Mouse (Mus musculus) ES-Bruce4 (cell line): Measurements from ENCODE around the gene Cfap126. TPM values are rescaled to one million over a fixed set of nuclear protein-coding genes. Genes with fewer than 3 reads are reported as not detected.

Source experiments
- H3K27ac ChIP-seq: 2 replicates; pipeline ENCODE4 v1.5.1; 2012; ENCODE audit warnings: low read length, inconsistent platforms; ENCODE audit not compliant: insufficient read depth
- H3K27me3 ChIP-seq: 2 replicates; pipeline ENCODE4 v1.6.1; 2012; ENCODE audit warnings: mild to moderate bottlenecking, low read length, inconsistent platforms; ENCODE audit not compliant: control insufficient read depth, poor library complexity, insufficient read depth, severe bottlenecking
- H3K36me3 ChIP-seq: 2 replicates; pipeline ENCODE4 v1.6.1; 2012; ENCODE audit warnings: inconsistent platforms, mild to moderate bottlenecking, low read length, moderate library complexity; ENCODE audit not compliant: control insufficient read depth, poor library complexity, insufficient read depth, severe bottlenecking
- H3K4me1 ChIP-seq: one replicate; pipeline ENCODE4 v1.8.1; 2011; ENCODE audit warnings: low read length; ENCODE audit not compliant: control insufficient read depth, insufficient read depth
- H3K4me3 ChIP-seq: 2 replicates; pipeline ENCODE4 v1.5.1; 2011; ENCODE audit warnings: low read depth, mild to moderate bottlenecking, low read length
- H3K9ac ChIP-seq: 2 replicates; pipeline ENCODE4 v1.6.1; 2012; ENCODE audit warnings: low read depth, mild to moderate bottlenecking, inconsistent platforms; ENCODE audit not compliant: poor library complexity, severe bottlenecking
- H3K9me3 ChIP-seq: replicated peaks from 2 replicates; pipeline ENCODE4 v1.6.1; 2012; ENCODE audit warnings: mild to moderate bottlenecking, low read length, inconsistent platforms; ENCODE audit not compliant: control insufficient read depth, poor library complexity, insufficient read depth, severe bottlenecking
- CTCF ChIP-seq: IDR thresholded peaks from one replicate; pipeline ENCODE4 v1.8.1; 2011; ENCODE audit warnings: low read depth, low read length
- EP300 ChIP-seq: IDR thresholded peaks from 2 replicates; pipeline ENCODE4 v1.6.1; 2011; ENCODE audit warnings: low read depth, low read length; ENCODE audit not compliant: insufficient read depth
- POLR2A ChIP-seq: IDR thresholded peaks from one replicate; pipeline ENCODE4 v1.8.1; 2011; ENCODE audit warnings: low read length; ENCODE audit not compliant: insufficient read depth
- polyA plus RNA-seq: library from polyadenylated mRNA; stranded (reverse); fragments of >200 nt; gene quantifications from 2 replicates; pipeline ENCODE4 v1.2.4, GENCODE M21; 2011; ENCODE audit warnings: low read depth; ENCODE audit not compliant: missing spikeins, insufficient read depth, insufficient read length

The Cfap126 gene
- polyA plus RNA-seq, 1 experiment: 6.4 TPM

GRCm38 (mm10) chr1:171120893-171121292, 7.2 kb downstream of the Cfap126 start:
- Histone ChIP-seq H3K36me3 (no peaks in the 10 kb centered on the region), H3K4me3 (no peak overlapping the region), H3K27ac (no peak overlapping the region), H3K27me3 (no peaks in the 10 kb centered on the region), H3K9me3 (no peaks in the 10 kb centered on the region), H3K4me1 (no peaks in the 10 kb centered on the region), H3K9ac (no peak overlapping the region)
- TF ChIP-seq EP300 (no peak), CTCF (no peak), POLR2A (no peak)

DNA sequence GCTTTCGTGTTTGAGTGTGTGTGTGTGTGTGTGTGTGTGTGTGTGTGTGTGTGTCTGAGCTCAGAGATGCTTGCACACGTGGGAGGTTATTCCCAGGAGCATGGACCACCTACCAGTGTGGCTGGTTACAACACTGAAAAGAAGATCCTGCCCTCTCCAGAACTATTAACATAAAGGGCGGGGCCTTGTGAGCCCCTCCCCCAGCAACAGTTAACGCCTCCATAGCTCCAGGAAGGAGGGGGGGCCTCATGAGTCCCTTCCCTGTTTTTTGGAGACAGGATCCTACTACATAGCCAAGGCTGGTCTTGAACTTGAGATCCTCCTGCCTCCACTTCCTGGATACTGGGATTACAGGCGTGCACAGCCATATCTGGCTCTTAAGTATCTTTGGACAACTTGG, 8.1 kb downstream of the Cfap126 start:
- Histone ChIP-seq H3K4me3 (no peak overlapping the region), H3K27me3 (no peaks in the 10 kb centered on the region), H3K9ac (no peak overlapping the region), H3K36me3 (no peaks in the 10 kb centered on the region), H3K27ac (no peak overlapping the region), H3K4me1 (peaks cover 2% of the 10 kb centered on the region), H3K9me3 (no peaks in the 10 kb centered on the region)
- no peak for TF ChIP-seq POLR2A
- no peak for TF ChIP-seq CTCF
- no peak for TF ChIP-seq EP300

DNA sequence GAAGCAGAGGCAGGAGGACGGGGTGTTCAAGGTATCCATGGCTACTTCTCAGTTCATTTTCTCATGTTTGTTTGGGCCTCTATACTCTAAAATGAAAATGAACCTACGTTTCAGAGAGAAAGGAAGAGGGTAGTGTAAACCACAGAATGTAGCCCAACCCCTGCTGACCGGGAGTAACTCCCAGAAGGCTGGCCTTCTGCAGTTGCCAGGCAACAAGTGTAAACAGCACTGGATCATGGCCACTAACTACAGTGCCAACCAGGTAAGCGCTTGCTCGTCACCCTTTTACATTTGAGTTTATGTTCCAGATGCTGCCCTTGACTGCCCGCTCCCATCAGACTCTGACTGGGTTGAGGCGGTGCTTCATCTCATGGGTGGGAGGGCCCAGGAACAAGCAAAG, 9.2 kb downstream of the Cfap126 start:
- no peaks in the 10 kb centered on the region for H3K27me3 ChIP-seq
- H3K9me3 ChIP-seq: no peaks in the 10 kb centered on the region
- H3K27ac ChIP-seq: no peak overlapping the region
- H3K36me3 ChIP-seq: no peaks in the 10 kb centered on the region
- H3K4me3 ChIP-seq: no peak overlapping the region
- H3K9ac ChIP-seq: no peak overlapping the region
- no peak for TF ChIP-seq CTCF
- no peak for TF ChIP-seq POLR2A
- TF ChIP-seq EP300: no peak
- H3K4me1 ChIP-seq: peaks cover 2% of the 10 kb centered on the region

GRCm38 (mm10) chr1:171124398-171124797, 10.7 kb downstream of the Cfap126 start:
- H3K4me3 ChIP-seq: no peak overlapping the region
- H3K27me3 ChIP-seq: no peaks in the 10 kb centered on the region
- H3K4me1 ChIP-seq: peaks cover 2% of the 10 kb centered on the region
- H3K9me3 ChIP-seq: no peaks in the 10 kb centered on the region
- H3K27ac ChIP-seq: no peak overlapping the region
- no peak for TF ChIP-seq CTCF
- no peak for TF ChIP-seq EP300
- TF ChIP-seq POLR2A: no peak
- 0 out of 2 replicates have a peak, but pooled peaks cover 3% of the 10 kb centered on the region for H3K36me3 ChIP-seq
- no peak overlapping the region for H3K9ac ChIP-seq

GRCm38 (mm10) chr1:171129251-171129650, 15.5 kb downstream of the Cfap126 start:
- H3K4me3 ChIP-seq: peak overlapping the region; percentile 46
- no peak overlapping the region for H3K27ac ChIP-seq
- peaks cover 16% of the 10 kb centered on the region for H3K36me3 ChIP-seq
- H3K9me3 ChIP-seq: no peaks in the 10 kb centered on the region
- H3K4me1 ChIP-seq: peaks cover 2% of the 10 kb centered on the region
- TF ChIP-seq EP300 (no peak), CTCF (peak; percentile 32)
- H3K9ac ChIP-seq: 0 out of 2 replicates have a peak overlapping the region, but pooled peaks have one; percentile 3
- H3K27me3 ChIP-seq: no peaks in the 10 kb centered on the region

GRCm38 (mm10) chr1:171130971-171131370, 17.3 kb downstream of the Cfap126 start:
- no peaks in the 10 kb centered on the region for H3K9me3 ChIP-seq
- H3K27me3 ChIP-seq: no peaks in the 10 kb centered on the region
- H3K36me3 ChIP-seq: peaks cover 31% of the 10 kb centered on the region
- TF ChIP-seq CTCF: no peak
- no peak for TF ChIP-seq POLR2A
- TF ChIP-seq EP300: no peak
- H3K4me3 ChIP-seq: no peak overlapping the region
- no peak overlapping the region for H3K9ac ChIP-seq
- peaks cover 4% of the 10 kb centered on the region for H3K4me1 ChIP-seq
- H3K27ac ChIP-seq: no peak overlapping the region
